Mouse (Mus musculus): ENCODE data around the gene Gm17657. TPM values are rescaled to one million over a fixed set of nuclear protein-coding genes. Genes with fewer than 3 reads are reported as not detected.

Gene Gm17657
- total and polyA plus RNA-seq, 3 experiments, result 0.20 to 0.21 TPM; not detected in 1

DNA sequence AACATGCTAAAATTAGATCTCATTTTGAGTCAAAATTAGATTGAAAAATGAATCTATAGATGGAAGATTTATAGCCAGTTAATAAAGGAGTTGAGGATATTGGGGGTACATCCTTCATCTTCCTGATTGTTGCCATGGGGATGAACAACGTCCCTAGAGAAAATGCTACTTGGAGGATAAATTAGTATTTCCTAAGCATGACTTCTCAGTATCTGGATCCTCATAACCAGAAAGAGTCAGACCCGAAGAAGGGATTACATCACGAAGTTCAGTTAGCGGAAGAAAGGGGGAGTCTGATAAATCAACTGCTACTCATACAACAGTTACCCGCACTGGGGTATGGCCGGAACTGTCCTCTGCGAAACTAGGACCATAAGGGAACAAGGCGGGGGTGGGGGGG, 444 bp downstream of the Gm17657 start:
- Histone ChIP-seq H3K27me3 (replicated peaks) (peaks cover 5% of the 10 kb centered on the region), H3K9me3 (replicated peaks; ENCODE audit: low read length) (peaks cover 7% of the 10 kb centered on the region), H3K27ac (ENCODE audit: insufficient read depth, low read depth) (no peak overlapping the region), H3K4me3 (replicated peaks in 1 of 3; ENCODE audit: low read depth in 2 of 3, low read length in 2 of 3, poor library complexity in 1 of 3) (no peak overlapping the region), H3K4me2 (ENCODE audit: insufficient read depth, low read depth, poor library complexity, severe bottlenecking) (peak overlapping the region; percentile 87), H3K36me3 (replicated peaks in 1 of 2; ENCODE audit: control insufficient read depth in 1 of 2, insufficient read depth in 1 of 2, low read length in 1 of 2) (peaks cover 0 to 8% of the 10 kb centered on the region in 2 experiments), H3K9ac (ENCODE audit: insufficient read depth, low read depth) (no peak overlapping the region), H3K79me2 (replicated peaks; ENCODE audit: control insufficient read depth, extremely low read depth, insufficient read depth, poor library complexity, severe bottlenecking) (peaks cover 12% of the 10 kb centered on the region), H3K4me1 (ENCODE audit: control insufficient read depth in 1 of 2, insufficient read depth in 2 of 2) (peaks cover 2 to 24% of the 10 kb centered on the region in 2 experiments; a peak in 3 of 4 replicates)
- no peak for DNase-seq (ENCODE audit: extremely low read depth)
- in situ Hi-C loops (cut with MboI; ENCODE audit: low pct_ligation_motif_present, low pct_unique_long_range_greater_than_20kb, low sequenced_read_pairs) (no loop called here), dilution Hi-C loops (cut with MboI; ENCODE audit: extremely low pct_ligation_motif_present, extremely low pct_unique_long_range_greater_than_20kb, low sequenced_read_pairs) (no loop called here)
- TF ChIP-seq KAT2A (IDR thresholded peaks at IDR 0.05; ENCODE audit: insufficient replicate concordance, low read length) (no peak), POLR2A (IDR thresholded peaks at IDR 0.05; ENCODE audit: low read depth, low read length) (no peak), CHD1 (IDR thresholded peaks at IDR 0.05; ENCODE audit: low read depth, low read length) (no peak), CTCF (conservative IDR thresholded peaks at IDR 0.05 in 1 of 2, IDR thresholded peaks at IDR 0.05 in 1 of 2; ENCODE audit: low read depth in 2 of 2, low read length in 2 of 2) (no peak), USF1 (IDR thresholded peaks at IDR 0.05; ENCODE audit: low read depth, low read length) (no peak), ZNF384 (IDR thresholded peaks at IDR 0.05; ENCODE audit: low read depth, low read length) (no peak), BHLHE40 (IDR thresholded peaks at IDR 0.05; ENCODE audit: low read depth, low read length) (no peak)

DNA sequence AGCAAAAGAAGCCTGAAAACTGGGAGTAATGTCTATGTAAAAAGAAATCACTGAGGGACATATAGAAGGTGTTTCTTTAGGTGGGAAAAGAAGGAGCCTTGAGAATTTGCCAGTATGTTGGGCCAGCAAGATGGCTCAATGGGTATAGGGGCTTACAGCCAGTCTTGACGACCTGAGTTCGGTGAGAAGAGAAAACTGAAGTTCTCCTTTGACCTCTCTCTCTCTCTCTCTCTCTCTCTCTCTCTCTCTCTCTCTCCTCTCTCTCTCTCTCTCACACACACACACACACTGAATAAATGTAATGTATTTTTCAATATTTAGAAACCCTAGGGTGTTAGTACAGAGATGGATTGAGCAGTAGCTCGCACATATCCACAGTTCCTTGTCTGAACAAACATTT, 944 bp downstream of the Gm17657 start:
- TF ChIP-seq MAFK (IDR thresholded peaks at IDR 0.05; ENCODE audit: insufficient replicate concordance, low read length), result no peak
- no peak for TF ChIP-seq E2F4 (IDR thresholded peaks at IDR 0.05; ENCODE audit: insufficient replicate concordance, low read depth, low read length)
- TF ChIP-seq RAD21 (IDR thresholded peaks at IDR 0.05; ENCODE audit: low read depth, low read length), result no peak
- TF ChIP-seq TBP (conservative IDR thresholded peaks at IDR 0.05; ENCODE audit: low read depth, low read length), result no peak
- no peak for TF ChIP-seq NRF1 (IDR thresholded peaks at IDR 0.05; ENCODE audit: low read depth, low read length)
- TF ChIP-seq MEF2A (IDR thresholded peaks at IDR 0.05; ENCODE audit: borderline replicate concordance, low read depth, low read length), result no peak
- no peak for TF ChIP-seq ZKSCAN1 (IDR thresholded peaks at IDR 0.05; ENCODE audit: borderline replicate concordance, low read depth, low read length)
- TF ChIP-seq ZC3H11A (IDR thresholded peaks at IDR 0.05; ENCODE audit: low read depth, low read length), result no peak
- no peak for TF ChIP-seq HCFC1 (IDR thresholded peaks at IDR 0.05; ENCODE audit: low read depth, low read length)

More for the DNA sequence above, 944 bp downstream of the Gm17657 start:
- H3K27ac ChIP-seq (ENCODE audit: insufficient read depth, low read depth), result no peak overlapping the region
- H3K79me2 ChIP-seq (replicated peaks; ENCODE audit: control insufficient read depth, extremely low read depth, insufficient read depth, poor library complexity, severe bottlenecking), result peaks cover 12% of the 10 kb centered on the region
- in situ Hi-C loops (cut with MboI; ENCODE audit: low pct_ligation_motif_present, low pct_unique_long_range_greater_than_20kb, low sequenced_read_pairs) (no loop called here), dilution Hi-C loops (cut with MboI; ENCODE audit: extremely low pct_ligation_motif_present, extremely low pct_unique_long_range_greater_than_20kb, low sequenced_read_pairs) (no loop called here)
- peaks cover 7% of the 10 kb centered on the region for H3K9me3 ChIP-seq (replicated peaks; ENCODE audit: low read length)
- DNase-seq (ENCODE audit: extremely low read depth), result no peak
- H3K27me3 ChIP-seq (replicated peaks), result peaks cover 5% of the 10 kb centered on the region
- no peak overlapping the region for H3K4me2 ChIP-seq (ENCODE audit: insufficient read depth, low read depth, poor library complexity, severe bottlenecking)
- peaks cover 0 to 5% of the 10 kb centered on the region in 2 experiments for H3K36me3 ChIP-seq (replicated peaks in 1 of 2; ENCODE audit: control insufficient read depth in 1 of 2, insufficient read depth in 1 of 2, low read length in 1 of 2)
- peaks cover 2 to 24% of the 10 kb centered on the region in 2 experiments; a peak in 3 of 4 replicates for H3K4me1 ChIP-seq (ENCODE audit: control insufficient read depth in 1 of 2, insufficient read depth in 2 of 2)
- H3K9ac ChIP-seq (ENCODE audit: insufficient read depth, low read depth), result no peak overlapping the region
- no peak overlapping the region for H3K4me3 ChIP-seq (replicated peaks in 1 of 3; ENCODE audit: low read depth in 2 of 3, low read length in 2 of 3, poor library complexity in 1 of 3)

All from CH12.LX (cell line).